Mouse (Mus musculus) kidney, embryonic 16.5 days (tissue): ENCODE results near the gene Fras1. TPM values are rescaled to one million over a fixed set of nuclear protein-coding genes. Genes with fewer than 3 reads are reported as not detected.

Experiments used
- ATAC-seq: fragments of 200-750 bp; cut with Nextera tagmentation; 2 replicates; pipeline ENCODE4 v1.8.0; 2017; ENCODE audit warnings: moderate TSS enrichment; ENCODE audit not compliant: low FRiP score, low TSS enrichment
- H3K27ac ChIP-seq: fragments of 300-500 bp; sonication (generic); 2 replicates; pipeline ENCODE4 v1.5.1; 2014; ENCODE audit warnings: low read length
- H3K27me3 ChIP-seq: fragments of 300-500 bp; sonication (generic); 2 replicates; pipeline ENCODE4 v1.6.1; 2014; ENCODE audit warnings: low read length, control low read depth, mixed read lengths; ENCODE audit not compliant: insufficient read depth
- H3K36me3 ChIP-seq: fragments of 300-500 bp; sonication (generic); 2 replicates; pipeline ENCODE4 v1.6.1; 2014; ENCODE audit warnings: low read length, control low read depth, mixed read lengths; ENCODE audit not compliant: insufficient read depth
- H3K4me1 ChIP-seq: fragments of 300-500 bp; sonication (generic); 2 replicates; pipeline ENCODE4 v1.6.1; 2014; ENCODE audit warnings: low read length, control low read depth, mixed read lengths; ENCODE audit not compliant: insufficient read depth
- H3K4me2 ChIP-seq: fragments of 300-500 bp; sonication (generic); replicated peaks from 2 replicates; pipeline ENCODE4 v1.6.1; 2014; ENCODE audit warnings: low read depth, low read length
- H3K4me3 ChIP-seq: fragments of 300-500 bp; sonication (generic); 2 replicates; pipeline ENCODE4 v1.5.1; 2014; ENCODE audit warnings: mild to moderate bottlenecking, low read length
- H3K9ac ChIP-seq: fragments of 300-500 bp; sonication (generic); replicated peaks from 2 replicates; pipeline ENCODE4 v1.6.1; 2014; ENCODE audit warnings: low read length
- H3K9me3 ChIP-seq: fragments of 300-500 bp; sonication (generic); 2 replicates; pipeline ENCODE4 v1.6.1; 2016; ENCODE audit warnings: low read length, control low read depth
- WGBS: fragments of 180-500 bp; shearing (Covaris S2); extraction: QIAGEN DNeasy Blood & Tissue Kit; methylation state at CpG from one replicate; pipeline ENCODE4 v1.1.7; 2014; 5-methylcytosine and 5-hydroxymethylcytosine counted together
- polyA plus RNA-seq: library from polyadenylated mRNA; unstranded; fragments of >200 nt; fragmentation: Nextera tagmentation; extraction: Ambion mirVana; gene quantifications from 2 replicates; pipeline ENCODE4 v1.2.1, GENCODE M21; 2015

Fras1 gene
- polyA plus RNA-seq, 1 experiment from 2014 or later: 30.3 TPM

GRCm38 (mm10) chr5:96716273-96717034, 342.7 kb downstream of the Fras1 start:
- no peak overlapping the region for H3K4me2 ChIP-seq
- H3K27me3 ChIP-seq: no peaks in the 10 kb centered on the region
- no peak for ATAC-seq
- 58% methylated on average over 8 of the region's 8 CpGs for WGBS
- H3K4me1 ChIP-seq: 0 out of 2 replicates have a peak, but pooled peaks cover 6% of the 10 kb centered on the region
- no peak overlapping the region for H3K4me3 ChIP-seq
- no peak overlapping the region for H3K9ac ChIP-seq
- peaks cover 22% of the 10 kb centered on the region; the same call in 1 of the 2 replicates for H3K36me3 ChIP-seq
- no peaks in the 10 kb centered on the region for H3K9me3 ChIP-seq
- H3K27ac ChIP-seq: no peak overlapping the region

- Histone ChIP-seq H3K27me3 (no peaks in the 10 kb centered on the region), H3K36me3 (peaks cover 27% of the 10 kb centered on the region; the same call in 1 of the 2 replicates), H3K4me2 (no peak overlapping the region), H3K4me3 (no peak overlapping the region), H3K27ac (no peak overlapping the region), H3K4me1 (no peaks in the 10 kb centered on the region), H3K9me3 (no peaks in the 10 kb centered on the region), H3K9ac (no peak overlapping the region)
- ATAC-seq: no peak
- WGBS: 96% methylated on average over 4 of the region's 4 CpGs
Measured at GRCm38 (mm10) chr5:96717690-96718089, 343.9 kb downstream of the Fras1 start.

GRCm38 (mm10) chr5:96718601-96719000, 344.8 kb downstream of the Fras1 start:
- H3K9ac ChIP-seq: no peak overlapping the region
- H3K4me2 ChIP-seq: no peak overlapping the region
- H3K4me1 ChIP-seq: no peaks in the 10 kb centered on the region
- H3K27ac ChIP-seq: no peak overlapping the region
- no peak overlapping the region for H3K4me3 ChIP-seq
- peaks cover 28% of the 10 kb centered on the region; the same call in 1 of the 2 replicates for H3K36me3 ChIP-seq
- WGBS: 87% methylated on average over 5 of the region's 5 CpGs
- no peaks in the 10 kb centered on the region for H3K9me3 ChIP-seq
- ATAC-seq: no peak
- no peaks in the 10 kb centered on the region for H3K27me3 ChIP-seq

GRCm38 (mm10) chr5:96719221-96719620, 345.5 kb downstream of the Fras1 start:
- Histone ChIP-seq H3K4me1 (no peaks in the 10 kb centered on the region), H3K27me3 (no peaks in the 10 kb centered on the region), H3K4me2 (no peak overlapping the region), H3K9ac (no peak overlapping the region), H3K27ac (no peak overlapping the region), H3K4me3 (no peak overlapping the region), H3K36me3 (peaks cover 25% of the 10 kb centered on the region; the same call in 1 of the 2 replicates), H3K9me3 (no peaks in the 10 kb centered on the region)
- peak; percentile 79 for ATAC-seq
- 57% methylated on average over 5 of the region's 5 CpGs for WGBS

GRCm38 (mm10) chr5:96722690-96723089, 348.9 kb downstream of the Fras1 start:
- Histone ChIP-seq H3K4me1 (no peaks in the 10 kb centered on the region), H3K27ac (no peak overlapping the region), H3K4me2 (no peak overlapping the region), H3K4me3 (no peak overlapping the region), H3K9ac (no peak overlapping the region), H3K36me3 (peaks cover 30% of the 10 kb centered on the region), H3K27me3 (no peaks in the 10 kb centered on the region), H3K9me3 (no peaks in the 10 kb centered on the region)
- ATAC-seq: no peak
- WGBS: 77% methylated on average over 3 of the region's 3 CpGs

GRCm38 (mm10) chr5:96739138-96739878, 365.6 kb downstream of the Fras1 start:
- WGBS: 83% methylated on average over 15 of the region's 15 CpGs
- no peak overlapping the region for H3K9ac ChIP-seq
- H3K9me3 ChIP-seq: no peaks in the 10 kb centered on the region
- no peaks in the 10 kb centered on the region for H3K27me3 ChIP-seq
- peak; percentile 77 for ATAC-seq
- H3K4me2 ChIP-seq: peak overlapping the region; percentile 31
- H3K36me3 ChIP-seq: peaks cover 22% of the 10 kb centered on the region; the same call in 1 of the 2 replicates
- 0 out of 2 replicates have a peak, but pooled peaks cover 3% of the 10 kb centered on the region for H3K4me1 ChIP-seq
- H3K27ac ChIP-seq: peak overlapping the region; percentile 88
- H3K4me3 ChIP-seq: peak overlapping the region; percentile 15

GRCm38 (mm10) chr5:96747195-96747984, 373.6 kb downstream of the Fras1 start:
- no peaks in the 10 kb centered on the region for H3K4me1 ChIP-seq
- WGBS: 83% methylated on average over 8 of the region's 8 CpGs
- ATAC-seq: no peak
- H3K9ac ChIP-seq: no peak overlapping the region
- no peak overlapping the region for H3K27ac ChIP-seq
- H3K27me3 ChIP-seq: no peaks in the 10 kb centered on the region
- H3K4me2 ChIP-seq: no peak overlapping the region
- peaks cover 19% of the 10 kb centered on the region; the same call in 1 of the 2 replicates for H3K36me3 ChIP-seq
- no peaks in the 10 kb centered on the region for H3K9me3 ChIP-seq
- no peak overlapping the region for H3K4me3 ChIP-seq

- H3K9me3 ChIP-seq: no peaks in the 10 kb centered on the region
- no peak overlapping the region for H3K4me3 ChIP-seq
- H3K9ac ChIP-seq: no peak overlapping the region
- H3K36me3 ChIP-seq: peaks cover 34% of the 10 kb centered on the region
- whole genome bisulfite sequencing: 38% methylated on average over 7 of the region's 7 CpGs
- no peaks in the 10 kb centered on the region for H3K27me3 ChIP-seq
- no peak overlapping the region for H3K27ac ChIP-seq
- peaks cover 7% of the 10 kb centered on the region; the same call in 1 of the 2 replicates for H3K4me1 ChIP-seq
- peak; percentile 75 for ATAC-seq
- H3K4me2 ChIP-seq: no peak overlapping the region
Measured at GRCm38 (mm10) chr5:96757615-96758014, 383.9 kb downstream of the Fras1 start.

- Histone ChIP-seq H3K9ac (no peak overlapping the region), H3K9me3 (no peaks in the 10 kb centered on the region), H3K4me3 (no peak overlapping the region), H3K4me2 (no peak overlapping the region), H3K27me3 (no peaks in the 10 kb centered on the region), H3K36me3 (peaks cover 40% of the 10 kb centered on the region), H3K27ac (no peak overlapping the region), H3K4me1 (peaks cover 8% of the 10 kb centered on the region; the same call in 1 of the 2 replicates)
- no peak for ATAC-seq
- 76% methylated on average over 1 of the region's 1 CpGs for WGBS
Measured at GRCm38 (mm10) chr5:96762021-96762420, 388.3 kb downstream of the Fras1 start.
